Mouse (Mus musculus): ENCODE data around the gene Vav2.

The Vav2 gene

GRCm38 (mm10) chr2:27337261-27337660, 89.6 kb downstream of the Vav2 start:
- in situ Hi-C loops (cut with MboI; ENCODE audit: low pct_unique_long_range_greater_than_20kb in 1 of 2, low sequenced_read_pairs in 2 of 2, unreplicated experiment in 1 of 2) = no loop called here

DNA sequence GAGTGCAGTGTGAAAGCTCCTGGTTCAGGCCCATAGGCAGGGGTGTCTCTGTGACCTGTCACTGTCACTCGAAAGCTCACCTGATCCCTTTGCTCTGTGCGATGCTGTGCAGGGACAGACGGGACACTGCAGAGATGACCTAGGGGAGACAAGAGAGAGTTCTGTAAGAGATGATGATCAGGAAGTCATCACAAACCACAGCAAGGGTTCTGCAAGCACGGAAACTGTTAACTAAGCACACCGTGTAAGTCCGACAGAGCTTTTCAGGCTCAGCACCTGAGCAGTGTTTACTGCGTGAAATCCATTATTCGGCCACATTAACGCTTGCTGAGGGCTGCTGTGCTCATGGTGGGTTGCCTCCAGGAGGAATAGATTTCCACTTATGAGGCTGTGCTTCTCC, 90.2 kb downstream of the Vav2 start:
- in situ Hi-C loops (cut with MboI; ENCODE audit: low pct_unique_long_range_greater_than_20kb in 1 of 2, low sequenced_read_pairs in 2 of 2, unreplicated experiment in 1 of 2) = no loop called here

GRCm38 (mm10) chr2:27334816-27335215, 92.0 kb downstream of the Vav2 start:
- in situ Hi-C loops (cut with MboI; ENCODE audit: low pct_unique_long_range_greater_than_20kb in 1 of 2, low sequenced_read_pairs in 2 of 2, unreplicated experiment in 1 of 2) = no loop called here

DNA sequence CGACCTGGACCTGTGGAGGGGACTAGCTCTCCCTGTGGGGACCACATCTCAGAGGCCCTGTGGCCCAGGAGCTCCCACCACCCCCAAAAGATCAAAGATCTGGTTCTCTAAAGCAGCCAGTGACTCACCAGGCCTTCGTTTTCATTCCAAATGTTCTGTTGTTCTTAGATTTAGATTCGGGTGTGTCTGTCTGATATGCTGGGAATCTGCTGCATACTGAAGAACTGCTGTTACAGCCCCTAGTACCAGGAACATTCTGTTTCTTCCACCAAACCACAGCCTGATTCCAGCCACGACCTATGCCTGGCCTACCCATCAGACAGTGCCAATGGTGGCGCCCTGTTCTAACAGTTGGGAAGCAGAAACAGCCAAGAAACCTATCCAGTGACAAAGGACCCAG, 95.3 kb downstream of the Vav2 start:
- in situ Hi-C loops (cut with MboI; ENCODE audit: low pct_unique_long_range_greater_than_20kb in 1 of 2, low sequenced_read_pairs in 2 of 2, unreplicated experiment in 1 of 2) = no loop called here

GRCm38 (mm10) chr2:27330446-27330845, 96.4 kb downstream of the Vav2 start:
- in situ Hi-C loops (cut with MboI; ENCODE audit: low pct_unique_long_range_greater_than_20kb in 1 of 2, low sequenced_read_pairs in 2 of 2, unreplicated experiment in 1 of 2) = no loop called here

DNA sequence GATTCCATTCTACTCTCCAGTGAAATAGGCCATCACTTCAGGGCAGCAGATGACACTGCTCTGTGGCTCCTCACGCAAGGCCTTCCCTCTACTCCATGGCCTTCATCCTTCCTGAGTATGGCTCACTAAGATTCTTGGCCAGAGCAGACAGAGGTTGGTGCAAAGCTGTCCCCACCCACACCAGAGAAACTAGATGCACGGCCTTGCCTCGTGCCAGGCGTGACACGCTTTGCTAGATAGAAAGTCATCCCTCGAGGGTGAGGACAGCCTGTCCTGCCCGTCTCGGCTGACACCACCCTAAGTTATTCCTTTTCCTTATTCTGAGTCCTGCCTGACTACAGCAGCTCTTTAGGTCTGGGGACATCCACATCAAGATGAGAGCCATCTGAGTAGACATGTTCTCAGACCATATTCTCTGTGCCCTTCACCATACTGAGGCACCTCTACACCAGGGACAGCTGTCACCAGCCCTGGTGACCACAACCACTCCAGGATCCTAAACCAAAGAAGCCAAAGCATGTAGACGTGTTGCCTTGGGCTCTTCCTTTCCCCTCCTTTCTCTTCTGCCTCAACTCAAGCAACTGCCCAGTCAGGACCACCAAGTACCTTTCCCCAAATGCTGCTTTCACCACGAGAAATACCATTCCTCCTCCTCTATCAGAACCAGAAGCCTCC, 97.3 kb downstream of the Vav2 start:
- in situ Hi-C loops (cut with MboI; ENCODE audit: low pct_unique_long_range_greater_than_20kb in 1 of 2, low sequenced_read_pairs in 2 of 2, unreplicated experiment in 1 of 2) = no loop called here

DNA sequence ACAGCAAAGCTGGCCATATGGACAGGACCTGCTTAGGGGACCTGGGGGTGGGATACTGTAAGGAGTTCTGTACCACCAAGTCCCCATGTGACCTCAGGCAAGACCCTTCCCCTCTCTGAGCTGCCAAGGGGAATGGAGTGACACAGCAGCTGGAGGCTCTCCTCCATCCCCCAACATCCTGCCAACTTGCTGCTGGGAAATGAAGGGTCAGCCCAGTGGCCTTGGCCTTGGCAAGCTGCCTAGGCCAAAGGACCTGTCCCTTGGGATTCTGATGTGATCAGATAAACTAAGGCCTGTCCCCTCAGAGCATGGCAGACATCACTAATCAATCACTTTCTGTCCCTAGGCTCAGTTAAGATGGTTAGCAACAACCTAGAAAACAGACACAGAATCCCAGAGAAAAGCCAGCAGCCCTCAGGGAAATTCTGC, 98.2 kb downstream of the Vav2 start:
- in situ Hi-C loops (cut with MboI; ENCODE audit: low pct_unique_long_range_greater_than_20kb in 1 of 2, low sequenced_read_pairs in 2 of 2, unreplicated experiment in 1 of 2) = no loop called here

DNA sequence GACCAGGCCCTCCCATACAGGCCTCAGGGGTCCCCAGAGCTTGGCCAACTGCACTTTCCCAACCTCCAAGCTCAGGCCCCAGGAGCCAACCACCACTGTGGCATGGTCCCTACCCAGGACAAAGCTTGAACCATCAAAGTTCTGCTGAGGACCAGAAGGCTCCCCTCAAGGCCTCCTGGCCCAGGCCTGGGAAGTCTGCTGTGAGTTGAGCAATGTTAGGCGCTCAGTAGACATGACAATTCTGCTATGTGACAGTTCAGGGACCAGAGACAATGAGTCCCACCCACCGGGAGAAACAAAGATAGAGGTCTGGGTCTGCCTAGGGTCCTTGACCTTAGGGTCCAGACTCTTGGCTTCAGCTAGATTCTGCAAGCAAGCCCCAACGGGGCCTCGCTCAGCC, 98.9 kb downstream of the Vav2 start:
- in situ Hi-C loops (cut with MboI; ENCODE audit: low pct_unique_long_range_greater_than_20kb in 1 of 2, low sequenced_read_pairs in 2 of 2, unreplicated experiment in 1 of 2) = no loop called here

DNA sequence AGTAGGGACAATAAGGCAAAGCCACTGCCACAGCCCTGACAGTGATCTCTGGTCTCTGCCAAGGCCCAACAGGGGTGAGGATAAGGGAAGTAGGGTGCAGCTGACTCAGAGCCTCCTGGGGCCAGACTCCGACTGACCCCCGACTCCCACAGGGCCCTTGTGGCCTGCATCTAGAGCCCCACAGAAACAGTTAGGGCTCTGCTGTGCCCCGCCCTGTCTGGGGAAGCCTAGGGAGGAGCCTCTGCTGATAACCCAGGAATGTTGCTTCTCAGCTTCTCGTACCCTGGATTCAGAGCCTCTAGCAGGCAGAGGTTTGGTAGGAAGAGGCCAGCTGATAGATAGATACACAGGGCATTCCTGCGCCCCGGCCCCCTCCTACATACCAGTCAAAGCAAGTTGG, 99.8 kb downstream of the Vav2 start:
- in situ Hi-C loops (cut with MboI; ENCODE audit: low pct_unique_long_range_greater_than_20kb in 1 of 2, low sequenced_read_pairs in 2 of 2, unreplicated experiment in 1 of 2) = no loop called here

DNA sequence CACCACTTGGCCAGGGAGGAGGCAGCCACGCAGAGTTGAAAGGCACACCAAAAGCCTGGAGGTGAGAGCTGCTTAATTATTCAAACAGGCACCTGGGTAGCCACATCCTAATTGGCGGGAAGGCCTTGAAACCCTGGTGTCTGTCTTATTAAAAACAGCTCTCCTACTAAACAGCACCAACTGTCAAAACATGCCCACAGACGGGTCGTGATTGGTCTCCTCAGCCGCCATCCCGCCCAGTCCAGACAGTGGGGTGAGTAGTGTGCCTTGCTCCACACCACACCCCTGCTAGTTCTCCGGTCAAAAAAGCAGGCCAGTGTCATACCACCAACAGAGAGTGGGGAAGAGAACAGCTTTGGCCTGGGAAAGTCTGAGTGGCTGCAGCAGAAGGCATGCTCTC, 100.5 kb downstream of the Vav2 start:
- in situ Hi-C loops (cut with MboI; ENCODE audit: low pct_unique_long_range_greater_than_20kb in 1 of 2, low sequenced_read_pairs in 2 of 2, unreplicated experiment in 1 of 2) = no loop called here

DNA sequence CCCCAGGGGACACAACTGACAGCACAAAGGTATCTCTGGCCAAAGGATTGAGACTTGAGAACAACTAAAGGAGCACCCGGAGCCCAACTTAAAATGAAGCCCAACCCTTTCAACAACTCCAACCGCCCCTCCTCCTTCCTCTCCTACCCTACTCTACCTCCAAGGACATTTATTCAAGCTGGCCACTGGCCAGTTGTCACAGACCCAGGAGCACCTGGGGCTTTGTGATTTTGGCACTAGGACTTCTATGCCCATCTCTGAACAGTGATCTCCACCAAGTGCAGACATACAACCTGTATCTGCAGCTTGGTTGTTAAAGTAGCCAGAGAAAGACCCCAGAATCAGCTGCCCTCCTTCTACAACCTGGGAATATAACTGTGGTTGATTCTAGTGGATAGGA, 102.1 kb downstream of the Vav2 start:
- in situ Hi-C loops (cut with MboI; ENCODE audit: low pct_unique_long_range_greater_than_20kb in 1 of 2, low sequenced_read_pairs in 2 of 2, unreplicated experiment in 1 of 2) = no loop called here

- in situ Hi-C loops (cut with MboI; ENCODE audit: low pct_unique_long_range_greater_than_20kb in 1 of 2, low sequenced_read_pairs in 2 of 2, unreplicated experiment in 1 of 2) = no loop called here
These were observed 105.4 kb downstream of the Vav2 start for GRCm38 (mm10) chr2:27321431-27321875.

DNA sequence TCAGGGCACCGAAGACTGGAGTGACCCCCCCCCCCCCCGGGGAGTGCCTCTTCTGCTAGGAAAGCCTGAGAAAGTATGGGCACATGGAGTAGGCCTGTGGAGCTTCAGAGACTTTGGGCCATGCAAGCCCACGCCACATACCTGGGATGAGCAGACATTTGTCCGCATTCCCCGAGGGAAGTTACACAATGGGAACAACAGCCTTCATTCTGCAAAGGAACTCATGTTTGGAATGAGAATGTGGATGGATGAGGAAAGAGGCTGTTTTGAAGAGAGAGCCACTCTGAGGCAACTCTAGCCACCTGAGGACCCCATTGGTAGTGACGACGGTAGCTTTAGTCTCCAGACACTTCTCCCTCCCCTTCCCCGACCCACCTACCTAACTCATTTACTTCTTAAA, 106.0 kb downstream of the Vav2 start:
- in situ Hi-C loops (cut with MboI; ENCODE audit: low pct_unique_long_range_greater_than_20kb in 1 of 2, low sequenced_read_pairs in 2 of 2, unreplicated experiment in 1 of 2) = no loop called here

DNA sequence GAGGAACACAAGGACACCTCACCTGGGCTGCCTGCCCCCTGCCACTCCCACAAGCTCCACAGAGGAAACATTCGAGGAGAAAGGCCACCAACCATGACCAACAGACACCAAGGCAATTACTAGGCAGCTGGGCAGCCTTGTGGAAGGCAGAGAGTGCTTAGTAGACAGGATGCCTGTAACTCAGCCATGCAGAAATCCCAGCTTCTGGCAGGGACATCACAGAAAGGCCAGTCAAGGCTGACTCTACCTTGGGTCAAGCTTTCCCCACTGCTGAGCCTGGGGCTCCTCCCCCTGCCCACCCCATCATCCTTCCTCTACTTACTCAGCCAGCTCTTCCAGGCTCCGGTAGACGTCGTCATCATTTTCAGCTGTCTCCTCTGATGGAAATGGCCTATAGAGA, 108.2 kb downstream of the Vav2 start:
- in situ Hi-C loops (cut with MboI; ENCODE audit: low pct_unique_long_range_greater_than_20kb in 1 of 2, low sequenced_read_pairs in 2 of 2, unreplicated experiment in 1 of 2) = no loop called here

- in situ Hi-C loops (cut with MboI; ENCODE audit: low pct_unique_long_range_greater_than_20kb in 1 of 2, low sequenced_read_pairs in 2 of 2, unreplicated experiment in 1 of 2) = no loop called here
These were observed 108.6 kb downstream of the Vav2 start for GRCm38 (mm10) chr2:27318197-27318596.

- in situ Hi-C loops (cut with MboI; ENCODE audit: low pct_unique_long_range_greater_than_20kb in 1 of 2, low sequenced_read_pairs in 2 of 2, unreplicated experiment in 1 of 2) = no loop called here
These were observed 110.7 kb downstream of the Vav2 start for GRCm38 (mm10) chr2:27316167-27316566.

DNA sequence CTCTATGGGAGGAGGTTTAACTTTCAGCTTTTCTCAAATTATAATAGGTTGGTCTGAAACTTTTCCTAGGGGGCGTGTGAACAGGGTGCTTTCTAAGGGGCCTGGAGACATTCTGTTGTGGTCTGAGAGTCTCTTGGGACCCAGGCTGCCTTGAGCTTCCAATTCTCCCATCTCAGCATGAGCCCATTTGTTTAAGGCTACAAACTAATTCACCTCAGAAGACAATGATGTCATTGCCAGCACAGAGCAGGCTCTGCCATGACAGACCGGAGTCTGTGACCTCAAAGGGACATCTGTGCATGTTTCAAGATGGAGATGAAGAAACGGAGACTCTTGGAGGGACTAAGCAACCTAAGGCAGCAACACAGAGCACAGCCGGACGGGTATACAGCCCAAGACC, 112.6 kb downstream of the Vav2 start:
- in situ Hi-C loops (cut with MboI; ENCODE audit: low pct_unique_long_range_greater_than_20kb in 1 of 2, low sequenced_read_pairs in 2 of 2, unreplicated experiment in 1 of 2) = no loop called here

DNA sequence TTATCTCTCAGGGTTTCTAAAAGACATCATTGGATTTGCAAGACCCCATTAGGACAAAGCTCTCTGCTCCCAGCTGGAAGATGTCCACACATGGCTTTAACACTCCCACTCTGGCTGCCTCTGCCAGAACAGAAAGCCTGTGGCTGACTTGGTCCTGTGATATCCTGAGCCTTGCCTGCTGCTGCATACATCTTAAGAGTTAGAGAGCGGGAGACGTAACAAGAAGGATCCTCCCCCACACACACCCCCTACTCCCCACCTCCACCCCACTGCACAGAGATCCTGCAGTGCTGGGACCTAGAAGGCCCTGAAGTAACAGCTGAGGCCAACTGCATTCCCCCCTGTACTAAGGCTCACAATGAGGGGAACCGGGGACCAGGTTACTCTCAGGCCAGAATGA, 114.3 kb downstream of the Vav2 start:
- in situ Hi-C loops (cut with MboI; ENCODE audit: low pct_unique_long_range_greater_than_20kb in 1 of 2, low sequenced_read_pairs in 2 of 2, unreplicated experiment in 1 of 2) = no loop called here

- in situ Hi-C loops (cut with MboI; ENCODE audit: low pct_unique_long_range_greater_than_20kb in 1 of 2, low sequenced_read_pairs in 2 of 2, unreplicated experiment in 1 of 2) = no loop called here
These were observed 115.2 kb downstream of the Vav2 start for GRCm38 (mm10) chr2:27311606-27312005.

GRCm38 (mm10) chr2:27310908-27311307, 115.9 kb downstream of the Vav2 start:
- in situ Hi-C loops (cut with MboI; ENCODE audit: low pct_unique_long_range_greater_than_20kb in 1 of 2, low sequenced_read_pairs in 2 of 2, unreplicated experiment in 1 of 2) = no loop called here

- in situ Hi-C loops (cut with MboI; ENCODE audit: low pct_unique_long_range_greater_than_20kb in 1 of 2, low sequenced_read_pairs in 2 of 2, unreplicated experiment in 1 of 2) = no loop called here
These were observed 116.6 kb downstream of the Vav2 start for GRCm38 (mm10) chr2:27310221-27310620.

Measured in mouse embryonic stem cell (cell line).